Mouse (Mus musculus) c-Kit-negative CD71-positive TER-119-positive erythroid progenitor cells, embryonic 14.5 days (primary cell): Measurements from ENCODE around the gene Mbnl2.

Experiments
- DNase-seq: peaks from one replicate; pipeline ENCODE4 v3.0.0-alpha.2; 2013; ENCODE audit warnings: low read depth, low spot score

The Mbnl2 gene

DNA sequence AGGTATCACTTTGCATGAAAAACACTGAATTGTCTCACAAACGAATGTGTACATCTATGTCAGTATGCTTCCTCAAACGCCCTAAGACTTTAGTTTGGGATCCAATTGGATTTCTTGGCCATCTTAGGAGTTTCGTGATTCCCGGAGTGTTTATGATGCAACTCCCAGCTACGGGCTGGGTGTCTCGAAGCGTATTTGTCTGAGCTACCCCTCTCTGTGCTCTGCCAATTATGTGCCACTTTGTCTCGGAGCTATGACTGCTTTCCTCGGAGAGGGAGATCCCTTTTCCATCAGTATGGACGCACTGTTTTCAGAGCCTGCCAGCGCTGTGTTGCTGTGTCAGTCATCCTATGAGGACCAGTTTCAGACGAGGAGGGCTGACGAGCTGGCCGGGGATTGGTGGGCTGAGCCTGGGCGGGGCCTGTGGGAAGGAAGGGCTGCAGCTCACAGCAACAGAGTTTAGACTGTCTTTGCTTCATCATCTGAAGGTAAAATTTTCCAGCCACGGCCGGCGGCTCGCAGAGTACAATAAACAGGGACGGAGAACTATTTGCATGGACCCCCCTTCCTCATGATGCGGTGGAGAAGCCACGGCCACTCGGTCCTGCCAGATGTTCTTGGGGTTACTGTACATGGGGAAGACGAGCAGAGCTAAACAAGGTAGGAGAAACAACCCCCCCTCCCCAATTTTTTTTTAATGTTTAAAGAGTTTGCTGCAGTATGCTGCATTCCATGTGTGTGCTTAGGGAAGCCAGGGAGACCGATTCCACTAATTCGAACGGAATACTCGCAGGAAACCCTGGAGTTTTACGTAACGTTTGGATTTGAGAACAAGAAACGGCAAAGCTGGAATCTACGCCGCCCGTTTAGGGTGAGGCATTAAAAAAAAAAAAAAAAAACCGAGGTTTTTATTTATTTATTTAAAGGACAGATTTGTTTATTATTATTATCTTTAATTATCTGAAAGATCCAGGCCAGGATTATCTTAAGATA, at the start of gene Mbnl2:
Mbnl2 (plus strand) TSS at position 424 of the 993 bp plus-strand sequence.
- peak; percentile 79 for DNase-seq

DNA sequence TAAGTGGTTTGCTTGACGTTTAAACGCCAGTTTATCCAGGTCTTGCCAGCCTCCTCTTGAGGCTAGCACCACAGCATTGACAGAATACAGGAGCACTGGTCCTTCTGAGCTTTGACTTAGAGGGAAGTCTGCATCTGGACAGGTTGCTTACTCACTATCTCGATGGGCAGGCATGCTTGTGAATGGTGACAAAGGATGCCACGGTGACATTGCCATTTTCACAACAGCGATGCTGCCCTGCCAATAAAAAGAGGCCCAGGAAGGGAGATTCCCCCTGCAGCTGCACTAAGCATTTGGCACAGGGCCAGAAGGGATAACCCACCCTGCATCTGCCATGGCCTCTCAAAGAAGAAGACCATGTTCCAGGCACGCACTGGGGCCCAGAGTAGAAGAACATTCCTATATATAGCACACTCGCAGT, 43.4 kb upstream of the Mbnl2 start:
- no peak for DNase-seq

DNA sequence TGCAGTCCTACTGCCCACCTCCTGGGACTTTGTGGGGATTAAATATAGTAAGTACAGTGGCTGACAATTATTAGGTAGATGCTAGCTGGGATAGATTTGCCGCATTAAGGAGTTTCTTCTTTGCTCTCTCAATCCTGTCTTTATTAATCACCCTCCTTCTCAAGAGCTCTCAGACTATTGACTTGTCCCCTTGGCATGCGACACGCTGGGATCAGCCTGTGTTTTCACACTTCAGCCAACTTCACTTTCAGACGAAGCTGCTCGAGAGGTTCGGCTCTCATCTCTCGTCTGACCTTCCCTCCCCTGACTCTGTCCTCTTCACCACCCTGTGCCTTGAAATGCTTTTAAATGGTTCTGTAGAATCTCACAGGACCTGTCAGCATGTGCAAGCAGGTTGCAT, 39.9 kb upstream of the Mbnl2 start:
- no peak for DNase-seq

DNA sequence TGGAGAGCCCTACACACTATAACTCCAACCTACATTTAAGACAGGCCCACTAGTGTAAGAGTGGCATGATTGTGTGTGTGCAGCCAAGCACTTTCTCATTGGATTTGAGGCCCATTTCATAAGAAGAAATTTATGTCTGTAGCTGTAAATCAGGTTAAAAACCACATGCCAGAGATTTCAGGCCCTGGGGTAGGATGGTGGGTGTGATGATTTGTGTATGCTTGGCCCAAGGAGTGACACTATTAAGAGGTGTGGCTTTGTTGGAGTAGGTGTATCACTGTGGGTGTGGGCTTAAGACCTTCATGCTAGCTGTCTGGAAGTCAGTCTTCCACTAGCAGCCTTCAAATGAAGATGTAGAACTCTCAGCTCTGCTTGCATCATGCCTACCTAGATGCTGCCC, 37.0 kb upstream of the Mbnl2 start:
- DNase-seq = no peak

DNA sequence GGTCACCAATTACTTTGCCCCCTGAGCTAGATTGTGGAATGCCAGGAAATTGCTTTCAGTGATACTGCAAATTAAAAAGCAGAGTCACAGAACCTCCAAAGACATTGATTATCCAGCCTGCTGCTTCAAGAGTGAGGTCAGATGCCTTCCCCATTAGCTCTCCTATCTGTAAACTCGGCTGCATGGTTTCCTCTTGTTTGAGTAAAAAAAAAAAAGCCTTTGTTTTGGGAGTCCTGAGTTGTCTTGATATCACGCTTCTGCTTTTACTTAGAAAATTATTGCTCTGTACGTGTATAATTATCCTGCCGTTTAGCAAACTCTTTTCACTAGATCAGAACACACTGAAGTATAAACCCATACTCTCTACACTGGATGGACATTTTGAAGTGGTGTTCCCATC, 35.3 kb upstream of the Mbnl2 start:
- DNase-seq = no peak

DNA sequence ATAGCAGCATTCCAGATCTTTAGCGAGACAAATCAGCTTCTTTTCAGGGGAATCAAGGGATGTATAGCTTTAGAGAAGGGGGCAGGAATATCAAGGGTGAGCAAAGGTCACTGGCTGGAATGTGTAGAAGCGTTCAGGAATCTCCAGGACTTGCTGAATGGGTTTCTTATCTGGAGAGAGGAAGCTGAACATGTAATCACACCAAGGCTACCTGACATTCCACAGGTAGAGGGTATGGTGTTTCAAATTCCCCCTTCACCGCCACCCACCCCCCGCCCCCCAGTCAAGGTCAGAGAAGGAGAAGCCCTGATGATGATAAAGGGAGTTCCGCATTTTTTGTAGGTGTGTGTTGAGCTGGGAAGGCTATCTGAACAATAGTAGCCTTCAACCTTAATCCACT, 32.8 kb upstream of the Mbnl2 start:
- DNase-seq = no peak

DNA sequence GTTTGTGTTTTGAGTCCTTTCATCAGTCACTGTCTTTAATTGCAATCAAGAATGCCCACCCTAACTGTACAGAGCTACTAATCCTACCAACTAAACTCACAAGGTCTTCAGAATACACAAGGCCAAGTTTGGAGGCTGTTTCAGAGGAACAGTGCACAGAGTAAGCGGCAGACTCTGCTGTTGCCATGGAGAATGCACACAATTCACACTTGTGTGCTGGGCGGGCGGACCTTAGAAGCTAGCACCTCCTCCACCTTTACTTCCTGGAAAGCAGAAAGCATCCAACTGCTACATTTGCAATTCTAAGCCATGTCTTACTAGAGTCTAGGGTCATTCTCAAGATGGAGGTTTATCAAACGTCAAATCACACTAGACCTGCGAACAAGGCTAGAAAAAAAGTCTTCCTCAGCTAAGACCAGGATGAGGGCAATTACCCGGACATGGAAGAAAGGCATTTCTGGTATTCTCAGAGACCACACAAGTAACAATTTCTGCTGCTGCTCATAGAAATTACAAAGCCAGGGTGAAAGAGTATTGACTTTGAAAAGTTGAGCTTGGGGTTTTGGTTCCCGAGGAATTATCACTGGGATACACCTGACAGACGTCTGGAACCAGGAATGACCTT, 30.3 kb upstream of the Mbnl2 start:
- DNase-seq = no peak

DNA sequence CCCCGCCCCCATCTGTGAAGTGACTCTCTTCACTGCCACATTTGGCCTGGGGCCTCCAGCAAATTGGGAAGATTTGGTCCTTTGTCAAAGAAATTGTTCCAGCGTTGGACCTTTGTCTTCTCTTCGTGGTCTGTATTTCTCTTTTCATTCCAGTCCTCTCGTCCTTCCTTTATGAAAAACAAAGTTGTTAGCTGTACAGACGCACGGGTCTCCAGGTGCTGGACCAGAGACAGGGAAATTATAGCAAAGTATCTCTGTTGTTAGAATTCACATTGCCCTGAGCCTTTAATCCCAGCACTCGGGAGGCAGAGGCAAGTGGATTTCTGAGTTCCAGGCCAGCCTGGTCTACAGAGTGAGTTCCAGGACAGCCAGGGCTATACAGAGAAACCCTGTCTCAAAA, 22.1 kb upstream of the Mbnl2 start:
- DNase-seq = no peak

DNA sequence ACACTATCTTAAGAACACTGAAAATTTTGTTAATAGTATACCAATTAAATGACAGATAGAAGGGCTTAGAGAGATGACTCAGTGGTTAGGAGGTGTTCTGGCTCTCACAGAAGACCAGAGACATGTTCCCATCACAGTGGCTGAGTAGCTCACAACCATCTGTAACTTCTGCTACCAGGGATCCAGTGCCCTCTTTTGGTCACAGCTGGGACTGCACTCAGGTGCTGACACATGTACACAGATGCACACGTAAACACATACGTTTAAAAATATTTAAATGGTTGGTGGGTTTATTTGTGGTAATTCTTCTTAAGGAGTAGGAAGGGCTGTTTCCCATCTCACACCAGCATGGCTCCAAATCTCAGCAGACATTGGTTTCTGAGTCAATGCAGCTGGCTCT, 19.3 kb upstream of the Mbnl2 start:
- DNase-seq = no peak

DNA sequence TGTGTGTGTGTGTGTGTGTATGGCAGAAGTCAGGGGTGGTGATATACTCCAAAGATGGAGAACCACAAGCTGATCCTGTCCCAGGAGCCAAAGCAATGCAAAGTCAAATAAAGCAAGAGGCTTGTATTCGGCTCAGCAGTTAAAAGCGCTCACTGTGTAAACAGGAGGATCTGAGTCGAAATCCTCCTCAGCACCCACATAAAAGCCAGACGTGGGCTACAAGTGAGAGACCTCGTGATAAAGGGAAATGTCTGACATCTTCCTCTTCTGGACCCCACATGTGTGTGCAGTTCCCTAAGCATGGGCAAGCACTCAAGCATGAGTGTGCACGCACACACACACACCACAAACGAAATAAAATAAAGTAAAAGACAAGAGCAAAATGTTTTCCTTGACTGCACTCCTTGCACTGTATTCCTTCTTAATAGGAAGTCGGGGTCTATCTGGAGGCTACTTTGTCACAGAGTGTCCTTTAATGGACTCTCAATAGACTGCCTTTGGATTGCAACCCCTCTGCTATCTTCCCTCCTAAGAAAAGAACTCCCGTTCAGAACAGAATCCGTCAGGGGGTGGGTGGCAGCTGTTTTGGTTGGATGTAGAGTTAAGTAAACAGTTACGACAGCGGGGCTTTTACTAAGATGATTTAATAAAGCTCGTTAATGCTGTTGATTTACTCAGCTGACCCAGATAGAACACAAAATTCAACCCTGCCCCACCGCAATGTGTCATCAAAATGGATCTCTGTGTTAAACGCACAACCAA, 18.7 kb upstream of the Mbnl2 start:
- no peak for DNase-seq

DNA sequence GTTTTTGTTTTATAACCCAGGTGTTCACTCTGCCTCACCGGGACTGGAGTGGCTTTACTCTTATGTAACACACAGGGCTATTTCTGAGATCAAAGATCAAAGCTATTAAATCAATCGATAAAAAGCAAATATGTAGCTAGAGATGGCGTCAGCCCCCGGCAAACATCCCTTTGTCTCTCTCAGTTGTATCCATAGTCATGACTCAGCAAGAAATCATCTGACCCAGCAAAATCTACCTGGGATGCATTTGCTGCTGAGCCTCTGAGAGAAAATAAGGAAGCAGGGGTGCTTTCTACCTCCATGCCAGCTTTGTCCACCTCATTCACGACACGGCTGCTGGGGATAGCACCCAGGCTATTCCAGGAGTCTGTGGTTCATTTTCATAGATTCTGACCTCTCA, 18.0 kb upstream of the Mbnl2 start:
- DNase-seq = no peak

DNA sequence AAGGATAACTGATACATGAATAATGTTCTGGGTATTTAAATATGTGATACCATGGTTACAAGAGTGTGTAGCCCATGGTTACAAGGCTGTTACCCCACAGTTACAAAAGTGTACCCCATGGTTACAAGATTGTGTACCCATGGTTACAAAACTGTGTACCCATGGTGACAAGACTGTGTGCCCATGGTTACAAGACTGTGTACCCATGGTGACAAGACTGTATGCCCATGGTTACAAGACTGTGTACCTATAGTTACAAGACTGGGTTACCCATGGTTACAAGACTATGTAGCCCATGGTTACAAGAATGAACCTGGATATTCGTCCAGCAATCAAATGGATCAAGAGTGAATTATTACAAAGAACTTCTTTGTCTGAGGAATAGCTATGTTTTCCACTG, 16.0 kb upstream of the Mbnl2 start:
- no peak for DNase-seq

DNA sequence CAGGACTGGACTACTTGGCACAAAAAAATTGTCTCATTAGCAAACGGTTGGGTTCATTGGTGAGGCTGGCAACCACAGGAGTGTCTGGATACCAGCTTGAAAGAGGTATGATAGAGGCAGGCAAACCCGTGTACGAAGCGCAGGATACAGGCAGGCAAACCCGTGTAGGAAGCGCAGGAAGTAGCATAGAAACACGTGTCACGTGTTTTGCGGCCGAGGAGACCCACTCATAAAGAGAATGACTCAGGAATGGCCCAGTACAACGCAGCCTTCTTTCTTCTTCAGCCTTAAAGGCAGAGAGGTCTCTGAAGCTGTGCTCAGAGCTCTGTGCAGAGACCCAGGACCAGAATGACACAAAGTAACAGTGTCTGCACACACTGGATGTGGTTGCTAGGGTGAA, 13.9 kb upstream of the Mbnl2 start:
- no peak for DNase-seq

DNA sequence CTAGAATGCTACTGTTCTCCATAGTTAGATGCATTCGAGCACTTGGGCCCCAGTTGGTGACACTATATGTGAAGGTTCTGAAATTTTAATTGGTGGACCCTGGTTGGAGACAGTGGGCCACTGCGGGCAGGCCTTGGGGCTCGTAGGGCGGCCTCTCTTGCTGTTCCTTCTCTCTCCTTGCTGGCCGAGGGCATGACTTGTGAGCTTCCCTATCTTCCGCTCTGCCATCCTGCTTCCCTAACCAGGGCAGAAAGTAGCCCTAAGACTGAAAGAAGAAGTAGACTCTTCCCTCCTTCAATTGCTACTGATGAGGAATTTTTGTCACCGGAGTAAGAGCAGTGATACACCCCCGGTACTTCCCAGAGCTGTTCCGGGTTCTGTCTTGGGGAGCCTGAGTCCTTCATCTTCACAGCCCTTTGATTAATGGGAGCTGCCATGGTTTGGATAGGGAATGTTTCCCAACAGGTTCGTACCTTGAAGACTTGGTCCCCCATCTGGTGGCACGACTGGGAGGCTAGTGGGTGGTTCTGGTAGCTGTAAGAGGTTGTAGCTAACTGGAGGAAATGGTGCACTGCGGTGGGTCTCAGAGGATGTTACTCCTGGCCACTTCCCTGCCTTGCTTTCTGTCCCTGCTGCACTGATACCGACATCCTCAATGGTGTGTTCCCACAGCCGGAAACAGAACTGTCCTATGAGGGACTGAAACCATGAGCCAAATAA, 12.6 kb upstream of the Mbnl2 start:
- DNase-seq = no peak

DNA sequence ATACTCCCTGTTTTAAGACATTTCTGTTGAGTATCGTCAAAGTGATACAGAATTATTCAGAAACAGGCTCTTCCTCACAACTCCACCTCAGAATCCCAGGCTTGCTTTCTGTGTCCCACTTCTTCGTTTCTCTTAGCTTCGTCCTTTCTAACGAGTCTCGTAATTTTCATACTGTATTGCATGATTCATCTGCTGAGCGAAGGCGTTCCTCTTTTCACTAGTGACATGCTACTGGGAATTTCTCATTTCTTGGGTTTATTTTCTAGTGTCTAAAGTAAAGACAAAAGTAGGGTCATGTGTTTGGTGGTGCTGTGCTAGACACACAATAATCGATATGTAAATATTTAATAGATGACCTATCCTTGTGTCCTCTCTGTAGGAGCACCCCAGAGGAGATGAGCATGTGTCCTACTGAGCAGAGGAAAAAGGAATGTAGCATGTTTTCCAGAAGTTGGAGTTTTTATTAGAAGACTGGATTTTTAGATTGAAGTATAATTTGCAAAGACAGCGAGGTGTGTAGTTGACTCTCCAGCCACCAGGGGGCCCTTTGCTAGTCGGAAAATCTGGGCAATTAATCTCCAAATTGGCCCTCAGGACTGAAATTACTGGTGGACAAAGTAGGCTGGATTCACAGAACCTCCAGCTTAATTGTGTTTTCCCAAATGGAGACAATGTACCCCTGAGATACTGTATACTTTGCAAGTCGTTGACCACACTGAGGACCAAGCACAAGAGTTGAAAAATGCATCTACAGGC, 11.9 kb upstream of the Mbnl2 start:
- no peak for DNase-seq

DNA sequence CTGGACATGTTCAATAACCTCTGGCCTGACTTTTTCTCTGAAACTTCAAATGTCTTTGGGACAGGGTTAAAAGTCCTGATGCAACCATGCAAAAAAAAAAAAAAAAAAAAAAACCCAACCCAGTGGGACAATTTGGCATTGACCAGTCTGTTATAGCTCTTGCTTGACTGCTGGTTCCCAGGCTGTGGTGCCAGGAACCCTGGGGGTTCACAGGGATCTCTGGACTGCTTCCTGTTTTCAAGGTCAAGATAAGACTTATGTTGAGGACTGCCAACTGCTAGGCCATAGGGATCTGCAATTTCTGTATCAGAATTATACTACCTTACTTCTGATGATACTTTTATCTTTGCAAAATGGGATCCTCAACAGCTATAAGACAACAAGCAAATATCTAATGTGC, 9.6 kb upstream of the Mbnl2 start:
- no peak for DNase-seq

DNA sequence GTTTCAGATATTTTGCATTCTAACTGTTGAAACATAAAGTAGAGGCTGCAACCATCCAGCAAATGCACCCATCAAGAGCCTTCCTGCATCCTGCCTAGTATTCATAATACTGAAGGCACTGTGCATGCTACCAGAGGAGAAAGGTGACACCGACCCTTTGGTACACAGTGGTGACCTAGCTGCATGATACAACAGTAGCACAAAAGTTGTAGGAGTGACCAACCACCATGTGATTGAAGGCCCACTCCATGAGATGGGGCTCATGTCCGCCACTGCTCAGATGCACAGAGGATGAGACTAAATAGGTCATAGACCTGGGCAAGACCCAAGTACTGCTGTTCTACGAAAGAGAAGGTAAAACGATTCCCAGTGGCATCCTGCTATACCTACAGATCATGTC, 8.3 kb upstream of the Mbnl2 start:
- DNase-seq = no peak

DNA sequence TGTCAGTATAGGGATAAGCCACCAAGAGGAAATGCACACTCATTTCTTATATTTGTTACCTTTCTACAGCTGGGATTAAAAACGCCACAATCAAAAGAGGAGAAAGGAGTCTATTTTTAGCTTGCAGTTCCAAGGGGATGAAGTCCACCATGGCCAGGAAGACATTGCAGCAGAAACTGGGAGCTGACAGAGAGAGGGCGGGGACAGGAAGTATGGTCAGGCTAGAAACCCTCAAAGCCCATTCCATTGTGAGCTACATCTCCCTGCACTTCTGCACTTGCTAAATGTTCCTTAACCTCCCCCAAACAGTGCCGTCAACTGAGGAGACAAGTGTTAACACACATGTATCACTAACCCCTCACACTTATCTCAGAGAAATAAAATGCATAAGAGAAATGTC, 5.4 kb upstream of the Mbnl2 start:
- DNase-seq = no peak

DNA sequence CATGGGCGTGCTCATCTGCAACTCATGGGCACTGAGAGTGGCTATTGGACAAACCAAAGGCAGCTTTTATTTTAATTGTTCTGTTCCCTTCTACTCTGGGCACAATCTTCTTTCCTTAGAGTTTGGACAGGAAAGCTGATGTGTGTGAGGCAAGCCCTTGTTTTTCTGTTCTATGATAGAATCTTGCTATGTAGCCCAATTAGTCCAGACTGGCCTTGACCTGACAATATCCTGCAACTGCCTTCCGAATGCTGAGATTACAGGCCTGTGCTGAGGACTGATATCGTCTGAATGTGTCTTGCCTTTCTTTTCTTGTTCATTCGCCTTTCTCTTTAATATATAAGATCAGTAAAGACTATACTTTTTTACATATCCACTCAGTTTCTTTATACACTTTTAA, 4.8 kb upstream of the Mbnl2 start:
- DNase-seq = no peak

DNA sequence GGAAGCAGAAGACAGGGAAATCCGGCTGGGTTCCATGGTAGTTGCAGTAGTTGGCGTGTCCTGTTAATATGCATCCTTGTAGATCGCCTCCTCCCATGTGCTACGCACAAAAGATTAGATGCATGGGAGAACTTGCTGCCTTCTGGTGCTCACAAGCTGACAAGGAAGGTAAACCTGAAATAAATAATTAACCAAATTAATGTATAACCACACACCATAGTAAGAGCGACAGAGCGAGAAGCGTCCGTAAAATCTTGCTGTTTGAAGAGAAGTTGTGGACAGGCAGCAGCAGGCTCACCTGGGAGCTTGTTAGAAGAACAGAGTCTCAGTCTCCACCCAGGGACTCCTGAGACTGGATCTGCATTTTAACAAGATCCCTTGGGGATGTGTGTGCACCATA, 4.4 kb upstream of the Mbnl2 start:
- DNase-seq = no peak

DNA sequence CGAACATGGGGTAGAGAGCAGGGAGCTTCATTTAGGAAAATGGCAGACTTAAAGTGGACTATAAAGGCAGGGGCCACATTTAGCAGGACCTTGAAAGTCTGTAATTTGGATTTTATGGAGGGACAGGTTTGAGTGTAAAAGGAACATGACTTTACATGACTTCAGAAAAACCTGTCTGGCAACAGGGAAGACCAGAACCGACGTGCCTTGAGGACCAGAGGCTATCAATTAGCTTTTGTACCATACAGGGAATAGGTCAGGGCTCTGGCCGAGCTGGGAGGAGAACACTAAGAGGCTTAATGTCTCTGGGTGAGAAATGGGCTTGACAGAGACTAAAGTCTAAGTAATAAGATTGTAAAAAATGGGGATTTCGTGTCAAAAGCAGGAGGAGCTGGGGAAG, 1.7 kb upstream of the Mbnl2 start:
- DNase-seq = no peak
